Mouse (Mus musculus) heart, adult 2 months (tissue): ENCODE measurements at regions not wholly inside any gene's neighbourhood (a gene's known extent, or its start where the extent isn't known, plus 50 kb on each side); places are given as distances from the start of the nearest gene placed in this dataset.

Source experiments
- CTCF ChIP-seq: fragments of 200-600 bp; IDR thresholded peaks from 2 replicates; pipeline ENCODE4 v1.8.1; 2022; ENCODE audit warnings: antibody characterized with exemption, mild to moderate bottlenecking, moderate library complexity
- EP300 ChIP-seq: fragments of 200-500 bp; IDR thresholded peaks from 2 replicates; pipeline ENCODE4 v1.6.1; 2011; ENCODE audit warnings: low read depth, low read length, control low read depth; ENCODE audit not compliant: insufficient read depth
- POLR2A ChIP-seq: fragments of 200-500 bp; IDR thresholded peaks from 2 replicates; pipeline ENCODE4 v1.6.1; 2011; ENCODE audit warnings: mild to moderate bottlenecking, low read depth, low read length, control low read depth; ENCODE audit not compliant: insufficient read depth

- no peak for TF ChIP-seq CTCF
- no peak for TF ChIP-seq POLR2A
- no peak for TF ChIP-seq EP300
These were observed 251.3 kb downstream of the Enc1 start for GRCm38 (mm10) chr13:97491865-97492847.
